Mouse (Mus musculus): ENCODE measurements around the gene Rad51b. TPM values are rescaled to one million over a fixed set of nuclear protein-coding genes. Genes with fewer than 3 reads are reported as not detected.

Rad51b gene
- polyA plus RNA-seq, 1 experiment from 2014 or later, result 4.3 TPM

DNA sequence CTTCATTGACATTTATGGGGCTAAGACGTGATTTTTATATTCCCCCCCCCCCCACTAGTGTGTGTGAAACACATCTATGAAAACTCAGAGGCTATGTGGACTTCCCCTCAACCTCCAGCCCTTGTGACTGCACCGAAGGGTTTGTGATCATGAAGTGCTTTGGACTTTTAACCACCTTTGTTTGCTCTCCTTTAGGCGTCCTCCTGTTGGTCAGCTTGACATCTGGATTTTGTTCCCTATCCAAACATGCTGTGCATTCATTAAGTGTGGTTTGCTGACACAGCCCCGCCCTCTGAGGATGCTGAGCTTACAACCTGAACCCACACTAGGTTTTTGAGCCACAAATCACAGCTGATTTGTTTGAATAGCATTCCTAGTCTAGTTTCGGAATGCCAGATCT lies 502.3 kb downstream of the Rad51b start:
- no peak overlapping the region for H3K4me3 ChIP-seq (replicated peaks)
- no peak overlapping the region for H3K9ac ChIP-seq
- H3K36me3 ChIP-seq (replicated peaks), result no peaks in the 10 kb centered on the region
- 49% methylated on average over 5 of the region's 5 CpGs for WGBS (ENCODE audit: insufficient replicate concordance)
- peak overlapping the region; percentile 71 for H3K27ac ChIP-seq (replicated peaks)
- H3K4me2 ChIP-seq, result no peak overlapping the region
- ATAC-seq (ENCODE audit: insufficient read depth), result peak; percentile 75
- no peaks in the 10 kb centered on the region for H3K9me3 ChIP-seq (replicated peaks)
- H3K27me3 ChIP-seq, result no peaks in the 10 kb centered on the region
- H3K4me1 ChIP-seq (replicated peaks), result peaks cover 24% of the 10 kb centered on the region

DNA sequence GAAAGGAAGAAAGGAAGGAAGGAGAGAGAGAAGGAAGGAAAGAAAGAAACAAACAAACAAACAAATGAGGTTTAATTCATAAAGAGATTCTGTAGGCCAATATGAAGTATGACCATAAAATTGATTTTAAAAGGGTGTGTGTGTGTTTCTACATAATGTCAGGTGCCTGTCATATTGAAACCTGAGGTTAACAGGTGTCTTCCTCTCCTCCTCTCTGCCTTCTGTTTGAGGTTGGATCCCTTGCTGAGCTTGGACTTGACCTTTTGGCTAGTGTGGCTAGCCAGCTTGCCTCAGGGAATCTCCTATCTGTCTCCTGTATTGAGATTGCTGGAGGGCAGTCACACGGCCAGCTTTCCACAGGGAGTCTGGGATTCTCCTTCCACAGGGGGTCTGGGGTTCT lies 506.6 kb downstream of the Rad51b start:
- no peak overlapping the region for H3K9ac ChIP-seq
- no peaks in the 10 kb centered on the region for H3K9me3 ChIP-seq (replicated peaks)
- no peak overlapping the region for H3K4me2 ChIP-seq
- no peaks in the 10 kb centered on the region for H3K36me3 ChIP-seq (replicated peaks)
- ATAC-seq (ENCODE audit: insufficient read depth), result no peak
- H3K27me3 ChIP-seq, result no peaks in the 10 kb centered on the region
- peaks cover 16% of the 10 kb centered on the region; the same call in 1 of the 2 replicates for H3K4me1 ChIP-seq (replicated peaks)
- H3K4me3 ChIP-seq (replicated peaks), result no peak overlapping the region
- 65% methylated on average over 1 of the region's 1 CpGs for WGBS (ENCODE audit: insufficient replicate concordance)
- no peak overlapping the region for H3K27ac ChIP-seq (replicated peaks)

GRCm38 (mm10) chr12:79804776-79805524 lies 507.9 kb downstream of the Rad51b start:
- Histone ChIP-seq H3K9ac (no peak overlapping the region), H3K9me3 (replicated peaks) (no peaks in the 10 kb centered on the region), H3K4me2 (no peak overlapping the region), H3K27ac (replicated peaks) (no peak overlapping the region), H3K36me3 (replicated peaks) (no peaks in the 10 kb centered on the region), H3K4me1 (replicated peaks) (peaks cover 12% of the 10 kb centered on the region; the same call in 1 of the 2 replicates), H3K27me3 (no peaks in the 10 kb centered on the region), H3K4me3 (replicated peaks) (no peak overlapping the region)
- no peak for ATAC-seq (ENCODE audit: insufficient read depth)
- WGBS (ENCODE audit: insufficient replicate concordance), result 65% methylated on average over 8 of the region's 8 CpGs

GRCm38 (mm10) chr12:79806990-79807389 lies 509.9 kb downstream of the Rad51b start:
- Histone ChIP-seq H3K9ac (no peak overlapping the region), H3K27ac (replicated peaks) (no peak overlapping the region)

DNA sequence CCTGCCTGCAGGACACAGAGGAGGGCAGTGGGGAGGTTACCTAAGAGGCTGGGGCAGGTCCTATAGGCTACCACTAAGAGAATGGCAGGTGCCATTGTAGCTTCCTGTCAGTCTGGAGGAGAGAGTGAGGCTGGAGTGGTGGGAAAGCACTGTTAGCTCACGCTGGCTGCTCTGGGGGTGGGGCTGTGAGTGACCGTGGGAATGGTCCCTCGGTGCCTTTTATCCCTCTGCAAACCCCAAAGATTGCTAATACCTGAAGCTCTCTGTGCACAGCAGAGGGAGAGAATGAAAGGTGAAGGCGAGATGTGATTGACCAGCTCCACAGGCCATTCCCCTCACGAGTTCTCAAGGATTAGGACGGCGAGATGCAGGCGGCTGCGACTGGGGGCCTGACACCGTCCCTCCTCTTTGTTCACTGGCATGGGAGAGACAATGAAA lies 510.3 kb downstream of the Rad51b start:
- Histone ChIP-seq H3K36me3 (replicated peaks) (no peaks in the 10 kb centered on the region), H3K9ac (no peak overlapping the region), H3K4me1 (replicated peaks) (peaks cover 6% of the 10 kb centered on the region; the same call in 1 of the 2 replicates), H3K4me3 (replicated peaks) (no peak overlapping the region), H3K9me3 (replicated peaks) (no peaks in the 10 kb centered on the region), H3K27ac (replicated peaks) (no peak overlapping the region), H3K4me2 (no peak overlapping the region), H3K27me3 (no peaks in the 10 kb centered on the region)
- WGBS (ENCODE audit: insufficient replicate concordance), result 46% methylated on average over 10 of the region's 10 CpGs
- no peak for ATAC-seq (ENCODE audit: insufficient read depth)

More at GRCm38 (mm10) chr12:79806990-79807389, 509.9 kb downstream of the Rad51b start:
- WGBS (ENCODE audit: insufficient replicate concordance), result 69% methylated on average over 4 of the region's 4 CpGs
- H3K27me3 ChIP-seq, result no peaks in the 10 kb centered on the region
- H3K4me2 ChIP-seq, result no peak overlapping the region
- H3K36me3 ChIP-seq (replicated peaks), result no peaks in the 10 kb centered on the region
- no peak for ATAC-seq (ENCODE audit: insufficient read depth)
- peaks cover 9% of the 10 kb centered on the region; the same call in 1 of the 2 replicates for H3K4me1 ChIP-seq (replicated peaks)
- no peak overlapping the region for H3K4me3 ChIP-seq (replicated peaks)
- H3K9me3 ChIP-seq (replicated peaks), result no peaks in the 10 kb centered on the region

- Histone ChIP-seq H3K36me3 (replicated peaks) (no peaks in the 10 kb centered on the region), H3K9ac (no peak overlapping the region), H3K4me3 (replicated peaks) (no peak overlapping the region), H3K27ac (replicated peaks) (no peak overlapping the region), H3K4me2 (no peak overlapping the region), H3K4me1 (replicated peaks) (peaks cover 6% of the 10 kb centered on the region; the same call in 1 of the 2 replicates), H3K27me3 (no peaks in the 10 kb centered on the region), H3K9me3 (replicated peaks) (no peaks in the 10 kb centered on the region)
- ATAC-seq (ENCODE audit: insufficient read depth), result no peak
- 80% methylated on average over 8 of the region's 8 CpGs for WGBS (ENCODE audit: insufficient replicate concordance)
Measured at GRCm38 (mm10) chr12:79807938-79808401, 510.9 kb downstream of the Rad51b start.

GRCm38 (mm10) chr12:79808426-79809398 lies 511.6 kb downstream of the Rad51b start:
- ATAC-seq (ENCODE audit: insufficient read depth), result no peak
- H3K27ac ChIP-seq (replicated peaks), result no peak overlapping the region
- H3K27me3 ChIP-seq, result no peaks in the 10 kb centered on the region
- H3K9ac ChIP-seq, result no peak overlapping the region
- H3K36me3 ChIP-seq (replicated peaks), result no peaks in the 10 kb centered on the region
- H3K4me2 ChIP-seq, result no peak overlapping the region
- WGBS (ENCODE audit: insufficient replicate concordance), result 78% methylated on average over 18 of the region's 18 CpGs
- H3K9me3 ChIP-seq (replicated peaks), result no peaks in the 10 kb centered on the region
- peaks cover 6% of the 10 kb centered on the region; the same call in 1 of the 2 replicates for H3K4me1 ChIP-seq (replicated peaks)
- no peak overlapping the region for H3K4me3 ChIP-seq (replicated peaks)

DNA sequence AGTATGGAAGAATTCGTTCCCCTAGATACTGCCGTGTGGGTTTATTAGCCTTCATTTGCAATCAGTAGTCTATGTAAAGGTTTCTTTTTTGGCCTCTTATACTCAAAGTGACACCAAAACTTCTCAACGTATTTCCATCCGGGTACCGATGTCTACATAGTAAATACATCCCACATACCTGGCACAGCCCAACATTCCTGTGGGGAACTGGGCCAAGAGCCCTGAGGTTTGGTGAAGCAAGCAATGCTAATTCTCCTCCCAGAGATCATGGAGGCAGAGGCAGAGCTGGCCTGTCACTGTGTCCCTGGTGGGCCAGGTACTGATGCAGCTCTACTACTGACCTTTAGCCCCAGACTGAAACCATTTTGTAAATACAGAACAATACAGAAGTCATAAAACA lies 512.4 kb downstream of the Rad51b start:
- WGBS (ENCODE audit: insufficient replicate concordance), result 82% methylated on average over 5 of the region's 5 CpGs
- Histone ChIP-seq H3K27ac (replicated peaks) (no peak overlapping the region), H3K36me3 (replicated peaks) (no peaks in the 10 kb centered on the region), H3K9me3 (replicated peaks) (no peaks in the 10 kb centered on the region), H3K4me2 (no peak overlapping the region), H3K4me3 (replicated peaks) (no peak overlapping the region), H3K9ac (no peak overlapping the region), H3K4me1 (replicated peaks) (peaks cover 10% of the 10 kb centered on the region), H3K27me3 (no peaks in the 10 kb centered on the region)
- no peak for ATAC-seq (ENCODE audit: insufficient read depth)

DNA sequence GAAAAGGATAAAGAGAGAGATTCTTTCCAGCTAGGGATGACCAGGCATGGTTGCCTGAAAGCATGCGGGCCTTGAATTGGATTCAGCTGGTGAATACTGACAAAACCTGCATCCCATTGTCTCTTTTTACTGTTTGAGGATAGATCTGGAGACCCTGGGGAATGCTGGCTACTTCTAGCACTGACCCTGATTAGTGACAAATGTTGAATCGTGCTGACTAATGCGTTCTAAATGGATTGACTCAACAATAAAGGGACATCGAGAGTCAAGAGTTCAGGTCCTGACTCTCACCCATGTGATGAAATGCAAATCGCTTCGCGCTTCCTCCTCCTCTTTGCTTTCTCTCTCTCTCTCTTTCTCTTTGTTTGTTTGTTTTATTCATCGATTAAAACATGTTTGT lies 515.3 kb downstream of the Rad51b start:
- H3K4me1 ChIP-seq (replicated peaks), result peaks cover 8% of the 10 kb centered on the region
- H3K9ac ChIP-seq, result no peak overlapping the region
- H3K4me2 ChIP-seq, result no peak overlapping the region
- WGBS (ENCODE audit: insufficient replicate concordance), result 78% methylated on average over 8 of the region's 8 CpGs
- H3K9me3 ChIP-seq (replicated peaks), result no peaks in the 10 kb centered on the region
- no peaks in the 10 kb centered on the region for H3K27me3 ChIP-seq
- no peak for ATAC-seq (ENCODE audit: insufficient read depth)
- no peak overlapping the region for H3K27ac ChIP-seq (replicated peaks)
- no peaks in the 10 kb centered on the region for H3K36me3 ChIP-seq (replicated peaks)
- no peak overlapping the region for H3K4me3 ChIP-seq (replicated peaks)

- Histone ChIP-seq H3K9me3 (replicated peaks) (no peaks in the 10 kb centered on the region), H3K4me1 (replicated peaks) (peaks cover 8% of the 10 kb centered on the region), H3K27me3 (no peaks in the 10 kb centered on the region), H3K36me3 (replicated peaks) (no peaks in the 10 kb centered on the region), H3K27ac (replicated peaks) (no peak overlapping the region), H3K9ac (no peak overlapping the region), H3K4me3 (replicated peaks) (no peak overlapping the region), H3K4me2 (no peak overlapping the region)
- 75% methylated on average over 18 of the region's 18 CpGs for WGBS (ENCODE audit: insufficient replicate concordance)
- ATAC-seq (ENCODE audit: insufficient read depth), result no peak
Measured at GRCm38 (mm10) chr12:79812838-79813563, 515.9 kb downstream of the Rad51b start.
